Mouse (Mus musculus) heart, adult 18-20 months (tissue): Measurements from ENCODE around the gene Olfr504. TPM values are rescaled to one million over a fixed set of nuclear protein-coding genes. Genes with fewer than 3 reads are reported as not detected.
"Not testable (repeated sequence)": the region's sequence is repeated elsewhere in the genome, so short reads cannot be mapped to it uniquely, and the experiment has no call there.

Experiments
- DNase-seq, 2 experiments: peaks; one replicate each; pipeline ENCODE4 v3.0.0; 2021 to 2022; ENCODE audit warnings: mixed read lengths in 1 of 2
- long read RNA-seq, 2 experiments: library from polyadenylated mRNA; stranded (forward); transcript quantifications; one replicate each; pipeline ENCODE4 v2.0.0; 2021
- total RNA-seq, 2 experiments: library from RNA; stranded (reverse); gene quantifications; 2 replicates each; pipeline ENCODE4 v1.2.3; 2021

The Olfr504 gene
- total RNA-seq: not detected
- long read RNA-seq, experiment 1: 0 reads
- long read RNA-seq, experiment 2: 0 reads

DNA sequence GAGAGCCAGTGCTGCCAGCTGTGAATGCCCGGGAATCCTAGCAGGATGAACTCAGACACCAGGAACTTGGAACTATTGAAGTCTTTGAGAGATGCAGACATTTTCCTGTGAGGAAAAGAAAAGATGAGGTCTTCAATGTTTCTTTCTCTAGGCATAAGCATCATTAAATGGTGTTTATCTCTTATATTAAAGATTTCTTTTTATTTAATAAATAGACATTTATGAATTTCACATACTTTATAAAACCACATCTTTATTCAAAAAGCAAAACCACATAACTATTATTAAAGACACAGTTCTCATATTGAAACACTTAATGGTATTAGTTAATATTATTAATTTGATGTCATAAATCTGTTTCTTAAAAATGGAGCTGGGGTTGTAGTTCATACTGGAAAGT is at the start of gene Olfr504:
TSS of gene Olfr504 (minus strand) at position 101 of the 400 bp plus-strand sequence.
- DNase-seq: no peak

DNA sequence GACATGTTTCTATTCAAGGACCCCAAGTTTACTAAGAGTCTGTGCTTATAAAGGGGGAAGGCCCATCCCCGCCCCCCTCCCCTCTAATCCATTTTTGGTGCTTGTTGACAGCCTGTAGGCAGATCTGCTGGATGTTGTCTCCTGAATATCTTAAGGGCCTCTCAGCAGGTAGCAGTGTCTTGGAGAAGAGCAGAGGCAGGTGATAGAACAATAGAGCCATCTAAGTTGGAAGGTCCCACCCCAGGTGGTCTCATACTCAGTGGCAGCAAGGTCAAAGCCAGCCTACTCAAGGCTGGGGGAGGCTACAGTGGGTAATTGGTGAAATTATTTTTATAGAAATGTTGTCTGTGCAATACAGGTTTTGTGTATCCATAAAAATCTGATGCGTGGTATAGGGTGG is 48.5 kb upstream of the Olfr504 start:
- DNase-seq: no peak

DNA sequence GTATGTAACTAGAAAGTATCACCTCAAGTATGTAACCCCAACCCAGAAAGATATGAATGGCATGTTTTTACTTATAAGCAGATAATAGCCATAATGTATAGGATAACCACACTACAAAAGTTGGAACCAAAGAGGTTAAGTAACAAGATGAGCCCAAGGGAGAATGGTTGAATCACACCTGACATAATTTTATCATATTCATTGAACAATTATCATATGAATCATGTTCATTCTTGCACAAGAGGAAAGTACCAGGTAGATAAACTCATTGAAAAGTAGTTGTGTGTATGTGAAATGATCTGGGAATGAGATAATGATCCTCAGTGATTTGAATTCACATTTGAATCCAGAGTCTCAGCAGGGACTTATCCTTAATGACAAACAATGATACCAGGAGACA is 44.9 kb upstream of the Olfr504 start, which contains the start of gene Olfr506:
TSS of gene Olfr506 (plus strand) at position 301 of the 400 bp plus-strand sequence.
- DNase-seq: no peak

DNA sequence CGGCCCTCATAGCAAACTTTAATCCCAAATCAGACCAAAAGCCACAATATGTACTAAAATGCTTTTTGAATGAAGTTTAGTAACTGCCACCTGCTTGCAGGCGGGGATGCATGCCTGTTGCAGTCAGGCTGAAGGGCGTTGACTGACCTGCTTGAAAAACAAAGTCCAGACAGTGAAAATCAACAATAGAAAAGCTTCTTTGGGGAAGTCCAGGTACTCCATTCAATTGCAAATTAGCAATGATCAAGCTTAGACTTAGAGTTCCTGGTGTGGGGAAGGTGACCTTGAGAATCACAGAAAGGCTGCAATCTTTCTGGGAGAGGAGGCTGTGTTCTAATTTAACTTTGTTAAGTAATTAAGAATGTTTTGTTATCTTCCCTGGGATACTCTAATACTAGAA is 36.3 kb upstream of the Olfr504 start:
- not testable (repeated sequence) for DNase-seq

DNA sequence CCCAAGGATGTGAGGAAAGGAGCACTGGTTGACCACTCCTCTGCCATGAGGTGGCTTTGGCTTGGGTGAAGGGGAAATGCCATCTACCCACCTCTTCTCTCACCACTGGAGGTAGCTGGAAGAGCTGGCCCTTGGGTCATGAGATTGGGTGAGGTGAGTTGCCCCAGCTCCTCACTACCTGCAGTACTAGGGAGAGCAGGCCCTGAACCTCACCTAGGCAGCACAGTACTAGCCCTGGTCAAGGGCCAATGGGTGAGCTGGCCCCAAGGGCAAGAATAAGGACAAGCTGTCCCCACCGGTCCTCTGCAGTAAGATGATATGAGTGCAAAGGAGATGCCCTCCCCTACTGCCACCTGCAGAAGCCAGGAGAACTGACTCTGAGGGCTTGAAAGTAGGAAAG is 24.2 kb upstream of the Olfr504 start:
- no peak for DNase-seq

DNA sequence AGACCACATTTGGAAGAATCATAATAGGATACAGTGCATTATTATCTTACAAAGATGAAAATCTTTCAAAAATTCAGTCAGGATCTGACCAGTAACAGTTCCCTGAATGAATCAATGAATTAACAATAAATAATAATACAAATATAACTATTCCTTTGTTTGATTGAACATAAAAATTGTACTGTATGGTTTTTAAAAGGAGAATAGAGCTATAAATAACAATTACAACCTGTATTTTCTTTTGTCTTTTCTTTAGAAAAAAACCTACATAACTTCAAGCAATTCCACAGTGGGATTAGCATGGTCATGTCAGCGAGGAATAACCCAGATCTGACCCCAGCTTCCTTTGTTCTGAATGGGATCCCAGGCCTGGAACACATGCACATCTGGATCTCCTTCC is 21.4 kb downstream of the Olfr504 start, which contains the start of gene Olfr503:
TSS of gene Olfr503 (plus strand) at position 301 of the 400 bp plus-strand sequence.
- not testable (repeated sequence) for DNase-seq

DNA sequence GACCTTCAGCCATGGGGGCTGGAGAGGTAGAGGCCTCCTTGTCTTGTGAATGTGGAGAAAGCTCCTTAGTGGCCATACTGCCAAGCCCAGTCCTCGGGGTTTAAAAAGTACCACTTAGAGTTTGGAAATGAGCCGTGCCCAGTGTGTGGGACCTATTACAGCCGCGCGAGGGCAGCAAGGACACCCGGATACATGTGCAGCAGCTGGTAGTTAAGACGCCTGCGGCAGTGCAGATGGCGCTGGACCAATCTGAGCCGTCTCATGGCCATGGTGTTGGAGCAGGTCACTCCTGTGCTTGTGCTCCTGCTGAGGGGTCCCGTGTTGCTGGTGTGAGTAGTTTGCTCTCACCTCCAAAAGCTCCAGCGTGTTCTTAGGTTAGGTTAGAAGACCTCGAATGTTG is 23.2 kb downstream of the Olfr504 start:
- no peak for DNase-seq

DNA sequence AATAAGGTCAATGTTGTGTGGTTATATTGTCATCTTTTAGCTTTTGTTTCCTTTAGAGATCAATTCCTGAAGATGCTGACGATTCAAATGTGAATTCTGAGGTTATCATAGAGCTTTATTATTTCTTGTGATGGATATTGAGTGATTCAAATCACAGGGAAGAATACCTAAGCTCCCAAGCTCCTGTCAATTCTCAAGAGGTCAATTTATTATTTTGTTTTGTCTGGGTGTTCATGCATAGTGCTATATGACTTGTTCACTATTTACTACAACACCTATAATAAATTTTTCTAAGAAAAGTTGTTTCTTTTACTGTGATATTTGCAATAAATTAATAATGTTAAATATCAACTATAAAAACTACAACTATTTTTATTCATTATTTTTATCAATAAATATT is 40.6 kb downstream of the Olfr504 start, which contains the start of gene Olfr502:
TSS of gene Olfr502 (minus strand) at position 101 of the 400 bp plus-strand sequence.
- DNase-seq: no peak

Other genes with a start within 250 kb of the Olfr504 start
- gene Olfr492, start 242.1 kb downstream of the Olfr504 start, total RNA-seq: not detected
- not detected for gene Olfr493, start 218.8 kb downstream of the Olfr504 start, total RNA-seq
- gene Olfr494, start 200.5 kb downstream of the Olfr504 start, total RNA-seq: not detected
- gene Olfr495, start 172.6 kb downstream of the Olfr504 start, total RNA-seq: not detected
- not detected for gene Olfr497, start 145.4 kb downstream of the Olfr504 start, total RNA-seq
- gene Olfr498, start 100.5 kb downstream of the Olfr504 start, total RNA-seq: not detected
- not detected for gene Olfr502, start 40.7 kb downstream of the Olfr504 start, total RNA-seq
- gene Olfr503, start 21.3 kb downstream of the Olfr504 start, total RNA-seq: not detected
- gene Olfr506, start 45.0 kb upstream of the Olfr504 start, total RNA-seq: not detected
- not detected for gene Olfr507, start 56.0 kb upstream of the Olfr504 start, total RNA-seq
- not detected for gene Olfr508, start 64.2 kb upstream of the Olfr504 start, total RNA-seq
- gene Olfr509, start 86.1 kb upstream of the Olfr504 start, total RNA-seq: not detected
- gene Olfr510, start 100.6 kb upstream of the Olfr504 start, total RNA-seq: not detected
- gene Olfr512, start 147.5 kb upstream of the Olfr504 start, total RNA-seq: not detected
- gene Olfr513, start 185.2 kb upstream of the Olfr504 start, total RNA-seq: not detected